Mouse (Mus musculus): ENCODE measurements at regions not wholly inside any gene's neighbourhood (a gene's known extent, or its start where the extent isn't known, plus 50 kb on each side); places are given as distances from the start of the nearest gene placed in this dataset.

- TF ChIP-seq CTCF (IDR thresholded peaks at IDR 0.05; ENCODE audit: low read depth) (no peak), EP300 (IDR thresholded peaks at IDR 0.05; ENCODE audit: low read depth) (no peak)
Measured at GRCm38 (mm10) chr8:89737636-89738035, 610.5 kb downstream of the Tox3 start.

Data from heart, postnatal 0 days (tissue).